Mouse (Mus musculus) ES-E14 (cell line): Measurements from ENCODE around the gene Dock6. TPM values are rescaled to one million over a fixed set of nuclear protein-coding genes. Genes with fewer than 3 reads are reported as not detected.

ENCODE experiments used
- DNase-seq: peaks from one replicate; pipeline ENCODE4 v3.0.0-alpha.2; 2013; ENCODE audit warnings: low read depth, low spot score
- H3K27ac ChIP-seq: 2 replicates; pipeline ENCODE4 v1.5.1; 2012; ENCODE audit warnings: low read depth, mild to moderate bottlenecking, low read length, moderate library complexity, mixed read lengths; ENCODE audit not compliant: poor library complexity, insufficient read depth, severe bottlenecking
- H3K36me3 ChIP-seq: 2 replicates; pipeline ENCODE4 v1.6.1; 2012; ENCODE audit warnings: mild to moderate bottlenecking, low read length, moderate library complexity, mixed read lengths; ENCODE audit not compliant: control insufficient read depth, poor library complexity, insufficient read depth, severe bottlenecking
- H3K4me1 ChIP-seq, 2 experiments: fragments of 150-350 bp in 1 of 2; sonication (generic) in 1 of 2; 2 replicates each; pipeline ENCODE4 v1.6.1; 2012; ENCODE audit warnings: low read length in 2 of 2, mild to moderate bottlenecking in 1 of 2, mixed read lengths in 1 of 2; ENCODE audit not compliant: control insufficient read depth in 2 of 2, insufficient read depth in 2 of 2, poor library complexity in 1 of 2
- H3K4me3 ChIP-seq, 2 experiments: fragments of 150-350 bp in 1 of 2; sonication (generic) in 1 of 2; 2 replicates each; pipeline ENCODE4 v1.5.1; 2012; ENCODE audit warnings: low read length in 2 of 2, low read depth in 1 of 2, mild to moderate bottlenecking in 1 of 2, mixed read lengths in 1 of 2; ENCODE audit not compliant: insufficient read depth in 1 of 2, poor library complexity in 1 of 2, severe bottlenecking in 1 of 2
- H3K9ac ChIP-seq: 2 replicates; pipeline ENCODE4 v1.6.1; 2012; ENCODE audit warnings: low read depth, mild to moderate bottlenecking, low read length, mixed read lengths; ENCODE audit not compliant: poor library complexity, insufficient read depth, severe bottlenecking
- H3K9me3 ChIP-seq: fragments of 150-350 bp; sonication (generic); 2 replicates; pipeline ENCODE4 v1.6.1; 2012; ENCODE audit warnings: low read depth, mild to moderate bottlenecking, low read length; ENCODE audit not compliant: control insufficient read depth, insufficient read depth
- CHD2 ChIP-seq: IDR thresholded peaks from 2 replicates; pipeline ENCODE4 v1.6.1; 2014; ENCODE audit warnings: mild to moderate bottlenecking, low read depth, low read length, inconsistent platforms
- HCFC1 ChIP-seq: IDR thresholded peaks from 2 replicates; pipeline ENCODE4 v1.6.1; 2012; ENCODE audit warnings: low read length, inconsistent platforms, borderline replicate concordance; ENCODE audit not compliant: insufficient read depth
- MAFK ChIP-seq: IDR thresholded peaks from 2 replicates; pipeline ENCODE4 v1.6.1; 2014; ENCODE audit warnings: mild to moderate bottlenecking, low read depth, low read length, inconsistent platforms; ENCODE audit not compliant: insufficient read depth
- ZC3H11A ChIP-seq: IDR thresholded peaks from 2 replicates; pipeline ENCODE4 v1.6.1; 2012; ENCODE audit warnings: low read depth, mild to moderate bottlenecking, inconsistent platforms, low read length, borderline replicate concordance
- ZNF384 ChIP-seq: IDR thresholded peaks from 2 replicates; pipeline ENCODE4 v1.6.1; 2012; ENCODE audit warnings: low read depth, low read length, inconsistent platforms
- in situ Hi-C, 2 experiments: fragments of 600-800 bp; cut with MboI; formaldehyde crosslinking; loops; one replicate each; pipeline ENCODE4 v1.15.1; 2025; ENCODE audit warnings: low sequenced_read_pairs in 2 of 2, inconsistent platforms in 1 of 2; ENCODE audit not compliant: unreplicated experiment in 2 of 2
- total RNA-seq: library from RNA; depleted of rRNA; stranded (reverse); fragments of 300-350 nt; gene quantifications from 2 replicates; pipeline ENCODE4 v1.2.3, GENCODE M21; 2012

Dock6 gene
- total RNA-seq, 1 experiment, result 45.4 TPM

DNA sequence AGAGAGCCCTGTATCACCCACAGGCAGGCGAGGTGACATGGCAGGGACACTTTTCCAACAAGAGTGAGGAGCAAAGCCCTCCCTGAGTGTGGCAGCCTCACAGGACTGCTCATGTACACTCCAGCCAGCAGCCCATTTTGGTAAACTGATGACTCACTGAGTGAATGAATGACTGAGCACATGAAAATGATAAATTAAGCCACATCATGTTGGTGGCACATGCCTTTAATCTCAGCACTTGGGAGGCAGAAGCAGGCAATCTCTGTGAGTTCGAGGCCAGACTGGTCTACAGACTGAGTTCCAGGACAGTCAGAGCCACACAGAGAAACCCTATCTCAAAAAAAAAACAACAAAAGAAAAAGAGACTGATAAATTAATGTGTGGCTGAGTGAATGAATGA lies 5.1 kb upstream of the Dock6 start:
- Histone ChIP-seq H3K4me1 (peaks cover 0 to 8% of the 10 kb centered on the region in 2 experiments; a peak in 2 of 4 replicates), H3K36me3 (no peaks in the 10 kb centered on the region), H3K27ac (no peak overlapping the region), H3K9ac (no peak overlapping the region), H3K9me3 (no peaks in the 10 kb centered on the region), H3K4me3 (no peak overlapping the region)
- TF ChIP-seq CHD2 (no peak), MAFK (no peak), HCFC1 (no peak), ZC3H11A (no peak), ZNF384 (no peak)
- in situ Hi-C loops, result no loop called here
- no peak for DNase-seq

DNA sequence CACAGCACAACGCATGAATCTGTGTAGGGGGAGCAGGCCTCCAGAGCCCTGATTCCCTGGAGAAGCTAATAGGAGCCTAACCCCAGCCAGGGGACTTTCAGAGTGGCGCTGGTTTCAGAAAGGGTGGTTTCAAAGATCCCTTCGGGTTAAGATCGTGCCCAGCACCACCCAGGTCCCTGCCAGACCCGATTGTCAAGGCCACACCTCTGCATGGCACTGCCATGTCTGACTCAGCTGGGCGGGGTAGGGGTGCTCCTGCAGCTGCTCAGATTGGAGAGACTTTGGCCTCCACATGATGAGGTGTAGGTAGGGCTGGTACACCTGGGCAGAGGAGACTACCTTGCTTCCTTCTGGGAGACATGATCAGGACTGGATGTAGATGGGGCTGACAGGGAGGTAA lies 2.5 kb upstream of the Dock6 start:
- DNase-seq, result no peak
- Histone ChIP-seq H3K36me3 (no peaks in the 10 kb centered on the region), H3K27ac (no peak overlapping the region), H3K9me3 (no peaks in the 10 kb centered on the region), H3K9ac (no peak overlapping the region), H3K4me1 (peaks cover 3 to 13% of the 10 kb centered on the region in 2 experiments; a peak in 3 of 4 replicates), H3K4me3 (no peak overlapping the region)
- TF ChIP-seq ZC3H11A (no peak), CHD2 (no peak), HCFC1 (no peak), MAFK (no peak), ZNF384 (no peak)
- in situ Hi-C loops, result no loop called here

DNA sequence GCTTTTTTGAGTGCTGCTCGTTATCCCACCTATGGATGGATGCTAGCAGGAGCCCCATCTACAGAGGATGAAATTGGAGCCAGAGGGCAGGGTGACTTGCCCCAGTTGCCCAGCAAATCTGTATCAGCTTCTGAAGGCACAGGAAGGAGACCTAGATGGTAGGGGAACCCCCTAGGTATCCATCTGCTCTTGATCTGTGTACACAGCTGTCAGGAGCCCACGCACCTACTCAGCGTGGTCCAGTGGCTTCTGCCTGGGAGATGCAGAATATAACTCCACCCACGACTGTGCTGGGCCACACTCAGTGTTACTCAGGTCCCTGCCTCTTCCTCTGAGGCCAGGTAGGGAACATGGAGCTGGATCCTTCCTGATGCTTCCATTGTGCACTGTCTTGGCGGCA lies 1.5 kb upstream of the Dock6 start:
- no peak for TF ChIP-seq MAFK
- no peak for TF ChIP-seq HCFC1
- no peak for TF ChIP-seq ZNF384
- TF ChIP-seq CHD2, result no peak
- TF ChIP-seq ZC3H11A, result no peak
- no peak for DNase-seq
- in situ Hi-C loops, result no loop called here
- Histone ChIP-seq H3K36me3 (no peaks in the 10 kb centered on the region), H3K4me3 (no peak overlapping the region), H3K9ac (no peak overlapping the region), H3K9me3 (no peaks in the 10 kb centered on the region), H3K27ac (no peak overlapping the region), H3K4me1 (peaks cover 3 to 11% of the 10 kb centered on the region in 2 experiments; a peak in 3 of 4 replicates)

DNA sequence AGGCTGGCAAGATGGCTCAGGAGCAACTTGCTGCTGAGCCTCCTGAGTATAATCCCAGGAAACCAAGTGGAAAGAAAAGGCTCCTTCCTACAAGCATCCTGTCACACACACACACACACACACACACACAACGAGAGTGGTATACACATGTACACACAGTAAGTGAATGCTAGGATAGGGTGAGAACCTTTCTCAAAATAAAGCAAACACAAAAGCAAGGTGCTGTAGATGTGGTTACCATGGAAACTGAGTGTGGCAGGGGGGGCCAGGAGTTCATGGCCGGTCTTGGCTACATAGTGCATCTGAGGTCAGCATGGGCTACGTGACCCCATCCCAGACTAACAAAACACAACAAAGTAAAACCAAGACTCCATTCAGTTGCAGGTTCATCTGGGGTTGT lies 1.4 kb downstream of the Dock6 start:
- peak overlapping the region; percentile 89 to 98; a peak in 3 of 4 replicates for H3K4me3 ChIP-seq
- H3K36me3 ChIP-seq, result peaks cover 8% of the 10 kb centered on the region
- TF ChIP-seq MAFK (no peak), CHD2 (no peak), HCFC1 (no peak), ZC3H11A (no peak), ZNF384 (no peak)
- in situ Hi-C loops, result no loop called here
- H3K9ac ChIP-seq, result peak overlapping the region; percentile 94; the same call in 1 of the 2 replicates
- no peak for DNase-seq
- H3K27ac ChIP-seq, result no peak overlapping the region; the same call in 1 of the 2 replicates
- H3K9me3 ChIP-seq, result no peaks in the 10 kb centered on the region
- peaks cover 3 to 26% of the 10 kb centered on the region in 2 experiments; a peak in 3 of 4 replicates for H3K4me1 ChIP-seq
